Mouse (Mus musculus) lung, embryonic 14.5 days (tissue): Measurements from ENCODE around the gene Rprd2. TPM values are rescaled to one million over a fixed set of nuclear protein-coding genes. Genes with fewer than 3 reads are reported as not detected.
A peak's percentile ranks its signal among the peaks of the same experiment; 100 is the strongest.
"Not testable (repeated sequence)": the region's sequence is repeated elsewhere in the genome, so short reads cannot be mapped to it uniquely, and the experiment has no call there.

Experiments
- ATAC-seq: fragments of 200-750 bp; cut with Nextera tagmentation; 2 replicates; pipeline ENCODE4 v1.8.0; 2017; ENCODE audit warnings: mild to moderate bottlenecking, moderate TSS enrichment, moderate library complexity; ENCODE audit not compliant: insufficient read depth
- DNase-seq: peaks from one replicate; pipeline ENCODE4 v3.0.0-alpha.2; 2015
- H3K27ac ChIP-seq: fragments of 300-500 bp; sonication (generic); 2 replicates; pipeline ENCODE4 v1.5.1; 2014; ENCODE audit warnings: low read depth, mild to moderate bottlenecking, moderate library complexity
- H3K27me3 ChIP-seq: fragments of 300-500 bp; sonication (generic); 2 replicates; pipeline ENCODE4 v1.6.1; 2014; ENCODE audit warnings: low read length, control low read depth; ENCODE audit not compliant: insufficient read depth
- H3K36me3 ChIP-seq: fragments of 300-500 bp; sonication (generic); 2 replicates; pipeline ENCODE4 v1.6.1; 2014; ENCODE audit warnings: control low read depth; ENCODE audit not compliant: insufficient read depth
- H3K4me1 ChIP-seq: fragments of 300-500 bp; sonication (generic); 2 replicates; pipeline ENCODE4 v1.6.1; 2014; ENCODE audit warnings: antibody characterized with exemption, control low read depth; ENCODE audit not compliant: insufficient read depth
- H3K4me2 ChIP-seq: fragments of 300-500 bp; sonication (generic); 2 replicates; pipeline ENCODE4 v1.6.1; 2014; ENCODE audit warnings: mild to moderate bottlenecking
- H3K4me3 ChIP-seq: fragments of 300-500 bp; sonication (generic); 2 replicates; pipeline ENCODE4 v1.5.1; 2014; ENCODE audit warnings: low read depth, low read length
- H3K9ac ChIP-seq: fragments of 300-500 bp; sonication (generic); 2 replicates; pipeline ENCODE4 v1.6.1; 2014
- H3K9me3 ChIP-seq: fragments of 300-500 bp; sonication (generic); 2 replicates; pipeline ENCODE4 v1.6.1; 2016; ENCODE audit warnings: low read depth, low read length, control low read depth
- CTCF ChIP-seq: IDR thresholded peaks from 2 replicates; pipeline ENCODE4 v1.5.1; 2016; ENCODE audit warnings: antibody characterized with exemption, low read depth
- WGBS: fragments of 180-500 bp; shearing (Covaris S2); extraction: QIAGEN DNeasy Blood & Tissue Kit; methylation state at CpG from one replicate; pipeline ENCODE4 v1.1.7; 2014; 5-methylcytosine and 5-hydroxymethylcytosine counted together
- polyA plus RNA-seq: library from polyadenylated mRNA; unstranded; fragments of >200 nt; fragmentation: Nextera tagmentation; extraction: Ambion mirVana; gene quantifications from 2 replicates; pipeline ENCODE4 v1.2.1, GENCODE M21; 2014

Gene Rprd2
- polyA plus RNA-seq, 1 experiment from 2014 or later, result 24.1 TPM

GRCm38 (mm10) chr3:95819351-95819985, 805 bp upstream of the Rprd2 start:
- H3K36me3 ChIP-seq, result no peaks in the 10 kb centered on the region
- H3K4me1 ChIP-seq, result peaks cover 6% of the 10 kb centered on the region; the same call in 1 of the 2 replicates
- no peaks in the 10 kb centered on the region for H3K27me3 ChIP-seq
- peak overlapping the region; percentile 69 for H3K4me2 ChIP-seq
- DNase-seq, result peak; percentile 100
- TF ChIP-seq CTCF, result 0 out of 2 replicates have a peak, but pooled peaks have one; percentile 21
- H3K9ac ChIP-seq, result peak overlapping the region; percentile 98
- peak overlapping the region; percentile 100 for H3K27ac ChIP-seq
- peak overlapping the region; percentile 89 for H3K4me3 ChIP-seq
- peak; percentile 97 for ATAC-seq
- under 1% methylated on average over 49 of the region's 49 CpGs for WGBS
- no peaks in the 10 kb centered on the region for H3K9me3 ChIP-seq

- no peak for ATAC-seq
- H3K9ac ChIP-seq, result peak overlapping the region; percentile 98
Observed at GRCm38 (mm10) chr3:95818026-95818511, 594 bp downstream of the Rprd2 start.

GRCm38 (mm10) chr3:95816681-95817080, 2.0 kb downstream of the Rprd2 start:
- DNase-seq (no peak), ATAC-seq (no peak)
- H3K27ac ChIP-seq, result no peak overlapping the region
- no peaks in the 10 kb centered on the region for H3K9me3 ChIP-seq
- H3K4me3 ChIP-seq, result peak overlapping the region; percentile 89; the same call in 1 of the 2 replicates
- H3K9ac ChIP-seq, result no peak overlapping the region
- peak overlapping the region; percentile 65 for H3K4me2 ChIP-seq
- WGBS, result 89% methylated on average over 3 of the region's 3 CpGs
- H3K4me1 ChIP-seq, result peaks cover 6% of the 10 kb centered on the region; the same call in 1 of the 2 replicates
- no peaks in the 10 kb centered on the region for H3K27me3 ChIP-seq
- no peak for TF ChIP-seq CTCF
- no peaks in the 10 kb centered on the region for H3K36me3 ChIP-seq

More at GRCm38 (mm10) chr3:95818026-95818511, 594 bp downstream of the Rprd2 start:
- H3K27ac ChIP-seq, result peak overlapping the region; percentile 100
- TF ChIP-seq CTCF, result no peak
- under 1% methylated on average over 21 of the region's 21 CpGs for WGBS
- peak overlapping the region; percentile 65 for H3K4me2 ChIP-seq
- no peaks in the 10 kb centered on the region for H3K9me3 ChIP-seq
- no peaks in the 10 kb centered on the region for H3K36me3 ChIP-seq
- peaks cover 6% of the 10 kb centered on the region; the same call in 1 of the 2 replicates for H3K4me1 ChIP-seq
- peak overlapping the region; percentile 89 for H3K4me3 ChIP-seq
- H3K27me3 ChIP-seq, result no peaks in the 10 kb centered on the region
- DNase-seq, result peak; percentile 76

GRCm38 (mm10) chr3:95808384-95808783, 10.3 kb downstream of the Rprd2 start:
- no peak for ATAC-seq
- Histone ChIP-seq H3K4me1 (no peaks in the 10 kb centered on the region), H3K4me2 (no peak overlapping the region), H3K36me3 (peaks cover 16% of the 10 kb centered on the region; the same call in 1 of the 2 replicates), H3K9me3 (no peaks in the 10 kb centered on the region), H3K9ac (no peak overlapping the region), H3K27ac (no peak overlapping the region), H3K4me3 (no peak overlapping the region), H3K27me3 (no peaks in the 10 kb centered on the region)
- DNase-seq, result no peak
- 46% methylated on average over 2 of the region's 2 CpGs for WGBS
- no peak for TF ChIP-seq CTCF

- H3K27me3 ChIP-seq, H3K9me3 ChIP-seq, H3K27ac ChIP-seq, ATAC-seq, DNase-seq, H3K4me1 ChIP-seq, H3K4me3 ChIP-seq, H3K4me2 ChIP-seq, H3K9ac ChIP-seq: not testable (repeated sequence)
- WGBS, result 99% methylated on average over 3 of the region's 6 CpGs
- H3K36me3 ChIP-seq, result peaks cover 16% of the 10 kb centered on the region; the same call in 1 of the 2 replicates
Observed at GRCm38 (mm10) chr3:95807630-95808029, 11.0 kb downstream of the Rprd2 start.

GRCm38 (mm10) chr3:95806677-95807076, 12.0 kb downstream of the Rprd2 start:
- H3K36me3 ChIP-seq, result peaks cover 16% of the 10 kb centered on the region; the same call in 1 of the 2 replicates
- no peak for TF ChIP-seq CTCF
- H3K4me3 ChIP-seq, result no peak overlapping the region
- WGBS, result 59% methylated on average over 1 of the region's 1 CpGs
- no peaks in the 10 kb centered on the region for H3K27me3 ChIP-seq
- H3K27ac ChIP-seq, result no peak overlapping the region
- no peak overlapping the region for H3K4me2 ChIP-seq
- no peak overlapping the region for H3K9ac ChIP-seq
- DNase-seq (no peak), ATAC-seq (no peak)
- H3K4me1 ChIP-seq, result no peaks in the 10 kb centered on the region
- no peaks in the 10 kb centered on the region for H3K9me3 ChIP-seq

- no peak overlapping the region for H3K27ac ChIP-seq
- H3K4me1 ChIP-seq, result no peaks in the 10 kb centered on the region
- ATAC-seq, result no peak
- H3K27me3 ChIP-seq, result no peaks in the 10 kb centered on the region
- no peak for TF ChIP-seq CTCF
- H3K4me2 ChIP-seq, result no peak overlapping the region
- peaks cover 14% of the 10 kb centered on the region; the same call in 1 of the 2 replicates for H3K36me3 ChIP-seq
- no peak overlapping the region for H3K9ac ChIP-seq
- H3K9me3 ChIP-seq, result no peaks in the 10 kb centered on the region
- DNase-seq, result no peak
- H3K4me3 ChIP-seq, result no peak overlapping the region
- 93% methylated on average over 4 of the region's 4 CpGs for WGBS
Observed at GRCm38 (mm10) chr3:95803851-95804250, 14.8 kb downstream of the Rprd2 start.
